Mouse (Mus musculus): ENCODE results near the gene Galnt16.

- TF ChIP-seq GATA1 (IDR thresholded peaks at IDR 0.05; ENCODE audit: borderline replicate concordance, low read length) (no peak), FLI1 (IDR thresholded peaks at IDR 0.05; ENCODE audit: low read length) (no peak)
These were observed 19.7 kb upstream of the Galnt16 start for GRCm38 (mm10) chr12:80498356-80498755.
